ENCODE assay signal across 8 mouse cellular contexts in genomic region chr13:58031755-58032154, GRCm38 (mm10).
A peak's percentile ranks its signal among the peaks of the same experiment; 100 is the strongest.
DNase-seq lines count a peak whose midpoint lies in the region; ATAC-seq lines count a peak whose summit lies in the region.

No protein-coding gene starts in this region.

- H3K27me3 ChIP-seq in forebrain, embryonic 13.5 days, result no peaks in the 10 kb centered on the region
- no peaks in the 10 kb centered on the region for H3K27me3 ChIP-seq in forebrain, embryonic 15.5 days
- H3K27me3 ChIP-seq in stomach, embryonic 15.5 days (replicated peaks), result no peaks in the 10 kb centered on the region

- no peaks in the 10 kb centered on the region for H3K9me3 ChIP-seq in forebrain, embryonic 13.5 days (replicated peaks)
- no peaks in the 10 kb centered on the region for H3K9me3 ChIP-seq in forebrain, embryonic 15.5 days
- H3K9me3 ChIP-seq in stomach, embryonic 15.5 days, result no peaks in the 10 kb centered on the region

- 0 out of 2 replicates have a peak, but pooled peaks cover 3% of the 10 kb centered on the region for H3K36me3 ChIP-seq in forebrain, embryonic 13.5 days (ENCODE audit: poor library complexity, severe bottlenecking)
- H3K36me3 ChIP-seq in forebrain, embryonic 15.5 days, result no peaks in the 10 kb centered on the region
- no peaks in the 10 kb centered on the region for H3K36me3 ChIP-seq in stomach, embryonic 15.5 days

- intact Hi-C loops in gastrocnemius, postnatal 36 days (cut with DNase I), result loop anchor here (5.0 kb wide), 1 partner anchor 86 kb away; no protein-coding TSS in a partner anchor

- no peak overlapping the region for H3K9ac ChIP-seq in forebrain, embryonic 13.5 days
- H3K9ac ChIP-seq in forebrain, embryonic 15.5 days (replicated peaks), result no peak overlapping the region
- no peak overlapping the region for H3K9ac ChIP-seq in stomach, embryonic 15.5 days

- peak; percentile 41; the same call in 1 of the 2 replicates for ATAC-seq in forebrain, embryonic 13.5 days
- ATAC-seq in forebrain, embryonic 15.5 days (replicated peaks), result no peak
- peak; percentile 66; the same call in 1 of the 2 replicates for ATAC-seq in megakaryocyte-erythroid progenitor cell, adult 5-6 weeks (replicated peaks; ENCODE audit: low FRiP score, low TSS enrichment, poor library complexity, severe bottlenecking)
- ATAC-seq in stomach, embryonic 15.5 days (ENCODE audit: insufficient read depth, low FRiP score, low read depth), result peak; percentile 42; the same call in 1 of the 2 replicates

- no peak overlapping the region for H3K4me2 ChIP-seq in forebrain, embryonic 13.5 days
- H3K4me2 ChIP-seq in forebrain, embryonic 15.5 days (replicated peaks), result no peak overlapping the region
- H3K4me2 ChIP-seq in stomach, embryonic 15.5 days, result no peak overlapping the region

- peak; percentile 38 for DNase-seq in MN1 (ENCODE audit: low spot score)
- peak; percentile 75 for DNase-seq in cerebellum, adult 9-11 months
- peak; percentile 36 to 42 for DNase-seq in gastrocnemius, postnatal 36 days
- DNase-seq in kidney, postnatal 14 days, result peak; percentile 79

- no peak overlapping the region for H3K27ac ChIP-seq in forebrain, embryonic 13.5 days
- H3K27ac ChIP-seq in forebrain, embryonic 15.5 days (replicated peaks), result no peak overlapping the region
- no peak overlapping the region for H3K27ac ChIP-seq in stomach, embryonic 15.5 days

- H3K4me1 ChIP-seq in forebrain, embryonic 13.5 days, result no peaks in the 10 kb centered on the region; the same call in 1 of the 2 replicates
- 0 out of 2 replicates have a peak, but pooled peaks cover 4% of the 10 kb centered on the region for H3K4me1 ChIP-seq in forebrain, embryonic 15.5 days
- H3K4me1 ChIP-seq in stomach, embryonic 15.5 days, result no peaks in the 10 kb centered on the region

- H3K4me3 ChIP-seq in forebrain, embryonic 13.5 days, result no peak overlapping the region
- no peak overlapping the region for H3K4me3 ChIP-seq in forebrain, embryonic 15.5 days
- no peak overlapping the region for H3K4me3 ChIP-seq in stomach, embryonic 15.5 days (replicated peaks)

- WGBS in forebrain, embryonic 13.5 days, result 48% methylated on average over 6 of the region's 6 CpGs
- WGBS in forebrain, embryonic 15.5 days, result 48% methylated on average over 6 of the region's 6 CpGs
- 45% methylated on average over 6 of the region's 6 CpGs for WGBS in stomach, embryonic 15.5 days
